Mouse (Mus musculus) CH12.LX (cell line): ENCODE measurements around the gene Irf4. TPM values are rescaled to one million over a fixed set of nuclear protein-coding genes. Genes with fewer than 3 reads are reported as not detected.

Source experiments
- DNase-seq: peaks from one replicate; pipeline ENCODE4 v3.0.0-alpha.2; 2013; ENCODE audit errors: extremely low read depth
- H3K27ac ChIP-seq: 2 replicates; pipeline ENCODE4 v1.5.1; 2012; ENCODE audit warnings: low read depth, mild to moderate bottlenecking, control low read depth, moderate library complexity; ENCODE audit not compliant: insufficient read depth
- H3K27me3 ChIP-seq: replicated peaks from 2 replicates; pipeline ENCODE3; 2012; ENCODE audit warnings: inconsistent platforms
- H3K36me3 ChIP-seq, 2 experiments: replicated peaks in 1 of 2; 2 replicates each; pipeline versions ENCODE3 to v1.6.1; 2012; ENCODE audit warnings: inconsistent platforms in 1 of 2, low read length in 1 of 2, mild to moderate bottlenecking in 1 of 2, mixed read lengths in 1 of 2, moderate library complexity in 1 of 2; ENCODE audit not compliant: control insufficient read depth in 1 of 2, insufficient read depth in 1 of 2
- H3K4me1 ChIP-seq, 2 experiments: 2 replicates each; pipeline ENCODE4 v1.6.1; 2012; ENCODE audit warnings: inconsistent platforms in 1 of 2, moderate library complexity in 1 of 2; ENCODE audit not compliant: insufficient read depth in 2 of 2, control insufficient read depth in 1 of 2
- H3K4me2 ChIP-seq: 2 replicates; pipeline ENCODE4 v1.6.1; 2012; ENCODE audit warnings: low read depth, mild to moderate bottlenecking, control low read depth; ENCODE audit not compliant: poor library complexity, insufficient read depth, severe bottlenecking
- H3K4me3 ChIP-seq, 3 experiments: fragments of 150-350 bp in 1 of 3; sonication (generic) in 1 of 3; replicated peaks in 1 of 3; 2 replicates each; pipeline versions ENCODE3 to v1.5.1; 2011 to 2012; ENCODE audit warnings: low read depth in 2 of 3, low read length in 2 of 3, mild to moderate bottlenecking in 2 of 3, moderate library complexity in 2 of 3, control low read depth in 1 of 3, improper control_type of control experiment in 1 of 3, inconsistent platforms in 1 of 3, mixed read lengths in 1 of 3; ENCODE audit not compliant: poor library complexity in 1 of 3
- H3K79me2 ChIP-seq: replicated peaks from 2 replicates; pipeline ENCODE4 v1.6.1; 2012; ENCODE audit warnings: mild to moderate bottlenecking, moderate library complexity; ENCODE audit not compliant: control insufficient read depth, poor library complexity, insufficient read depth, severe bottlenecking; ENCODE audit errors: extremely low read depth
- H3K9ac ChIP-seq: 2 replicates; pipeline ENCODE4 v1.6.1; 2012; ENCODE audit warnings: low read depth, mild to moderate bottlenecking, control low read depth, moderate library complexity; ENCODE audit not compliant: insufficient read depth
- H3K9me3 ChIP-seq: replicated peaks from 2 replicates; pipeline ENCODE3; 2012; ENCODE audit warnings: low read length, inconsistent platforms, mixed read lengths
- CHD1 ChIP-seq: IDR thresholded peaks from 2 replicates; pipeline ENCODE4 v1.6.1; 2012; ENCODE audit warnings: low read depth, low read length, improper control_type of control experiment, inconsistent platforms
- CHD2 ChIP-seq: IDR thresholded peaks from 2 replicates; pipeline ENCODE4 v1.6.1; 2011; ENCODE audit warnings: low read length, improper control_type of control experiment
- CTCF ChIP-seq, 2 experiments: IDR thresholded peaks in 1 of 2; conservative IDR thresholded peaks in 1 of 2; 2 replicates each; pipeline ENCODE4 v1.5.1; 2011 to 2012; ENCODE audit warnings: low read depth in 2 of 2, low read length in 2 of 2, improper control_type of control experiment in 1 of 2, inconsistent platforms in 1 of 2, mild to moderate bottlenecking in 1 of 2, moderate library complexity in 1 of 2
- ETS1 ChIP-seq: conservative IDR thresholded peaks from 2 replicates; pipeline ENCODE4 v1.6.1; 2012; ENCODE audit warnings: low read depth, mild to moderate bottlenecking, inconsistent platforms, low read length, improper control_type of control experiment, moderate library complexity
- HCFC1 ChIP-seq: IDR thresholded peaks from 2 replicates; pipeline ENCODE4 v1.6.1; 2012; ENCODE audit warnings: low read depth, mild to moderate bottlenecking, inconsistent platforms, low read length, improper control_type of control experiment
- JUN ChIP-seq: IDR thresholded peaks from 2 replicates; pipeline ENCODE4 v1.6.1; 2011; ENCODE audit warnings: low read depth, mild to moderate bottlenecking, low read length, improper control_type of control experiment, moderate library complexity; ENCODE audit not compliant: insufficient read depth
- JUND ChIP-seq: conservative IDR thresholded peaks from 2 replicates; pipeline ENCODE4 v1.6.1; 2011; ENCODE audit warnings: low read depth, low read length, improper control_type of control experiment
- MAFK ChIP-seq: IDR thresholded peaks from 2 replicates; pipeline ENCODE4 v1.6.1; 2011; ENCODE audit warnings: low read length, improper control_type of control experiment; ENCODE audit not compliant: insufficient replicate concordance
- MYC ChIP-seq: IDR thresholded peaks from 2 replicates; pipeline ENCODE4 v1.6.1; 2011; ENCODE audit warnings: low read depth, mild to moderate bottlenecking, improper control_type of control experiment, low read length
- POLR2A ChIP-seq: IDR thresholded peaks from 2 replicates; pipeline ENCODE4 v1.6.1; 2011; ENCODE audit warnings: low read depth, mild to moderate bottlenecking, improper control_type of control experiment, low read length
- POLR2AphosphoS2 ChIP-seq: IDR thresholded peaks from 2 replicates; pipeline ENCODE4 v1.6.1; 2011; ENCODE audit warnings: low read depth, low read length, improper control_type of control experiment
- RAD21 ChIP-seq: IDR thresholded peaks from 2 replicates; pipeline ENCODE4 v1.6.1; 2011; ENCODE audit warnings: low read depth, mild to moderate bottlenecking, low read length, improper control_type of control experiment, moderate library complexity
- SIN3A ChIP-seq: IDR thresholded peaks from 2 replicates; pipeline ENCODE4 v1.6.1; 2012; ENCODE audit warnings: low read length, improper control_type of control experiment, inconsistent platforms
- SMC3 ChIP-seq: IDR thresholded peaks from 2 replicates; pipeline ENCODE4 v1.6.1; 2011; ENCODE audit warnings: low read depth, low read length, improper control_type of control experiment
- TBP ChIP-seq: conservative IDR thresholded peaks from 2 replicates; pipeline ENCODE4 v1.6.1; 2011; ENCODE audit warnings: low read depth, low read length, improper control_type of control experiment
- TCF12 ChIP-seq: IDR thresholded peaks from 2 replicates; pipeline ENCODE4 v1.6.1; 2014; ENCODE audit warnings: low read depth, mild to moderate bottlenecking, inconsistent platforms, low read length, improper control_type of control experiment
- UBTF ChIP-seq: IDR thresholded peaks from 2 replicates; pipeline ENCODE4 v1.6.1; 2012; ENCODE audit warnings: low read depth, mild to moderate bottlenecking, inconsistent platforms, low read length, improper control_type of control experiment, moderate library complexity
- USF2 ChIP-seq: conservative IDR thresholded peaks from 2 replicates; pipeline ENCODE4 v1.6.1; 2011; ENCODE audit warnings: low read depth, low read length, improper control_type of control experiment
- ZKSCAN1 ChIP-seq: IDR thresholded peaks from 2 replicates; pipeline ENCODE4 v1.6.1; 2012; ENCODE audit warnings: low read depth, inconsistent platforms, low read length, improper control_type of control experiment, borderline replicate concordance
- ZMIZ1 ChIP-seq: IDR thresholded peaks from 2 replicates; pipeline ENCODE4 v1.6.1; 2012; ENCODE audit warnings: low read depth, mild to moderate bottlenecking, inconsistent platforms, low read length, improper control_type of control experiment
- dilution Hi-C: fragments of 300-500 bp; cut with MboI; formaldehyde crosslinking; loops from 2 replicates; pipeline ENCODE4 v1.14.3; 2020; ENCODE audit warnings: low sequenced_read_pairs; ENCODE audit not compliant: extremely low pct_unique_long_range_greater_than_20kb, extremely low pct_ligation_motif_present
- in situ Hi-C: fragments of 300-500 bp; cut with MboI; formaldehyde crosslinking; loops from 3 replicates; pipeline ENCODE4 v1.14.3; 2019; ENCODE audit warnings: low sequenced_read_pairs, low pct_ligation_motif_present, low pct_unique_long_range_greater_than_20kb, mixed read lengths
- polyA plus RNA-seq: library from polyadenylated mRNA; unstranded; fragments of >175 nt; gene quantifications from 2 replicates; pipeline ENCODE4 v1.2.1, GENCODE M21; 2012; ENCODE audit warnings: low read depth; ENCODE audit not compliant: insufficient read length
- total RNA-seq, 2 experiments: library from RNA; depleted of rRNA; stranded (reverse); fragments of 300-350 nt in 1 of 2; fragments of >200 nt in 1 of 2; gene quantifications; 2 replicates each; pipeline ENCODE4 v1.2.3; 2012 to 2014

The Irf4 gene
- total and polyA plus RNA-seq, 3 experiments = 81.7 to 142 (median 115) TPM

GRCm38 (mm10) chr13:30751304-30751580 is 2.2 kb downstream of the Irf4 start (continued):
- peak; percentile 52; the same call in 1 of the 2 replicates for TF ChIP-seq TCF12
- TF ChIP-seq JUN = no peak

GRCm38 (mm10) chr13:30752581-30753187 is 3.7 kb downstream of the Irf4 start:
- H3K79me2 ChIP-seq = peaks cover 86% of the 10 kb centered on the region
- no peak for DNase-seq
- H3K9me3 ChIP-seq = no peaks in the 10 kb centered on the region
- peak overlapping the region; percentile 95 for H3K4me2 ChIP-seq
- H3K9ac ChIP-seq = peak overlapping the region; percentile 77
- peak overlapping the region; percentile 57 to 98 (median 87) for H3K4me3 ChIP-seq
- peaks cover 50 to 70% of the 10 kb centered on the region in 2 experiments for H3K36me3 ChIP-seq
- H3K27ac ChIP-seq = peak overlapping the region; percentile 71; the same call in 1 of the 2 replicates
- peaks cover 6 to 57% of the 10 kb centered on the region in 2 experiments for H3K4me1 ChIP-seq
- dilution Hi-C loops = no loop called here
- no peak for TF ChIP-seq RAD21
- no peak for TF ChIP-seq MYC
- TF ChIP-seq POLR2AphosphoS2 = 0 out of 2 replicates have a peak, but pooled peaks have one; percentile 79
- peak; percentile 48 for TF ChIP-seq SIN3A
- TF ChIP-seq ZMIZ1 = no peak; the same call in 1 of the 2 replicates
- TF ChIP-seq CHD1 = 0 out of 2 replicates have a peak, but pooled peaks have one; percentile 9
- TF ChIP-seq, all 38 proteins: peak for 3
- in situ Hi-C loops = loop anchor here (5.0 to 10.0 kb wide), 3 partner anchors 35 to 148 kb away; no protein-coding TSS in a partner anchor
- H3K27me3 ChIP-seq = no peaks in the 10 kb centered on the region

DNA sequence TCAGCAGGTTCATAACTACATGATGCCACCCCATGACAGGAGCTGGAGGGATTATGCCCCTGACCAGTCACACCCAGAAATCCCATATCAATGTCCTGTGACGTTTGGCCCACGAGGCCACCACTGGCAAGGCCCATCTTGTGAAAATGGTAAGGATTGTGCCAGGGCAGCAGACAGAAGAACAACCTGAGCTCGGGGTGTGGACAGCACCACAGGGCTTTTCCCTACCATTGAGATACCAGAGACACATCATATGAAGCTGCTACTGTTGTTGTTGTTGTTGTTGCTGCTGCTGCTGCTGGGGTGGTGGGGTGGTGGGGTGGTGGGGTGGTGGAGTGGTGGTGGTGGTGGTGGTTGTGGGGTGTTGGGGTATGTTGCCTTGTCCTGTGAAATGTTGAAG is 4.4 kb downstream of the Irf4 start:
- peak overlapping the region; percentile 77 for H3K9ac ChIP-seq
- peaks cover 93% of the 10 kb centered on the region for H3K79me2 ChIP-seq
- dilution Hi-C loops = no loop called here
- peak overlapping the region; percentile 95 for H3K4me2 ChIP-seq
- H3K36me3 ChIP-seq = peaks cover 57 to 78% of the 10 kb centered on the region in 2 experiments
- peak overlapping the region; percentile 71 for H3K27ac ChIP-seq
- H3K9me3 ChIP-seq = no peaks in the 10 kb centered on the region
- peak overlapping the region; percentile 57 to 98 (median 87) for H3K4me3 ChIP-seq
- no peaks in the 10 kb centered on the region for H3K27me3 ChIP-seq
- no peak for DNase-seq
- TF ChIP-seq POLR2A (peak; percentile 53), CHD2 (no peak)
- in situ Hi-C loops = loop anchor here (5.0 to 10.0 kb wide), 3 partner anchors 36 to 149 kb away; no protein-coding TSS in a partner anchor
- H3K4me1 ChIP-seq = peaks cover 6 to 57% of the 10 kb centered on the region in 2 experiments

DNA sequence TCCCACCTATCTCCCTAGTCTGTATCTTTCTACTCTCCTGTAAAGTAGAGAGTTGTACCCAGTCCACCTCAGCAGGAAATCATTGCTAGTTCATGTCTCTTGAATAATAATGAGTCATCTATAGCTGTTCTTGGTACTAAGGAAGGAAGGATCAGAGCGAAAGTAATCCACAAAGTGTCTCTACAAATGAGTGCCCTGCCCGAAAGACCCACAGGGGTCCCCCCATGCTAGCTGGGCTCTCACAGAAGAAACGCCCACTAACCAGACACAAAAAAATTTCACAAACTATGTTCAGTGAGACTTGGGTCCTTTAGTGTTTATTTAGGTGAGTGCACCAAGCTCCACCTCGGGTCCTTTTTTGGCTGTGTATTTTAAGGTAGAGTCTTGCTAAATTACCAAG is 5.0 kb downstream of the Irf4 start:
- Histone ChIP-seq H3K9me3 (no peaks in the 10 kb centered on the region), H3K4me1 (peaks cover 6 to 59% of the 10 kb centered on the region in 2 experiments), H3K4me3 (peak overlapping the region; percentile 30 to 98 (median 87)), H3K36me3 (peaks cover 63 to 84% of the 10 kb centered on the region in 2 experiments), H3K4me2 (peak overlapping the region; percentile 95), H3K27ac (0 out of 2 replicates have a peak overlapping the region, but pooled peaks have one; percentile 30), H3K27me3 (no peaks in the 10 kb centered on the region), H3K79me2 (peaks cover 98% of the 10 kb centered on the region), H3K9ac (peak overlapping the region; percentile 77)
- dilution Hi-C loops (no loop called here), in situ Hi-C loops (loop anchor here (5.0 to 10.0 kb wide), 3 partner anchors 37 to 149 kb away; no protein-coding TSS in a partner anchor)
- TF ChIP-seq ZMIZ1 (no peak), UBTF (no peak), USF2 (no peak), ZKSCAN1 (no peak), ETS1 (0 out of 2 replicates have a peak, but pooled peaks have one; percentile 7), JUND (0 out of 2 replicates have a peak, but pooled peaks have one; percentile 16), HCFC1 (no peak), CHD1 (no peak), MAFK (no peak), SMC3 (0 out of 2 replicates have a peak, but pooled peaks have one; percentile 16), TBP (no peak), POLR2AphosphoS2 (no peak), CTCF (conservative IDR thresholded peaks at IDR 0.05 in 1 of 2, IDR thresholded peaks at IDR 0.05 in 1 of 2; ENCODE audit: low read depth in 2 of 2, low read length in 2 of 2) (no peak)
- no peak for DNase-seq
